Mouse (Mus musculus) thymus, adult 2 months (tissue): Measurements from ENCODE around the gene Plcd1.

ENCODE experiments used
- CTCF ChIP-seq: fragments of 200-500 bp; IDR thresholded peaks from 2 replicates; pipeline ENCODE4 v1.5.1; 2012; ENCODE audit warnings: mild to moderate bottlenecking, control low read depth, low read length, moderate library complexity, borderline replicate concordance; ENCODE audit not compliant: control insufficient read depth, poor library complexity, insufficient read depth; ENCODE audit errors: extremely low read depth
- POLR2A ChIP-seq: fragments of 200-500 bp; IDR thresholded peaks from 2 replicates; pipeline ENCODE4 v1.6.1; 2012; ENCODE audit warnings: mild to moderate bottlenecking, low read length, control low read depth, moderate library complexity; ENCODE audit not compliant: control insufficient read depth, poor library complexity, insufficient read depth; ENCODE audit errors: extremely low read depth

GRCm38 (mm10) chr9:119091581-119092310, 1.6 kb downstream of the Plcd1 start:
- TF ChIP-seq CTCF (no peak), POLR2A (no peak)
